Mouse (Mus musculus) ES-Bruce4 (cell line): ENCODE results near the gene Anks1. TPM values are rescaled to one million over a fixed set of nuclear protein-coding genes. Genes with fewer than 3 reads are reported as not detected.
A peak's percentile ranks its signal among the peaks of the same experiment; 100 is the strongest.

Source experiments
- H3K27ac ChIP-seq: 2 replicates; pipeline ENCODE4 v1.5.1; 2012; ENCODE audit warnings: low read length, inconsistent platforms; ENCODE audit not compliant: insufficient read depth
- H3K27me3 ChIP-seq: 2 replicates; pipeline ENCODE4 v1.6.1; 2012; ENCODE audit warnings: mild to moderate bottlenecking, low read length, inconsistent platforms; ENCODE audit not compliant: control insufficient read depth, poor library complexity, insufficient read depth, severe bottlenecking
- H3K36me3 ChIP-seq: 2 replicates; pipeline ENCODE4 v1.6.1; 2012; ENCODE audit warnings: inconsistent platforms, mild to moderate bottlenecking, low read length, moderate library complexity; ENCODE audit not compliant: control insufficient read depth, poor library complexity, insufficient read depth, severe bottlenecking
- H3K4me1 ChIP-seq: one replicate; pipeline ENCODE4 v1.8.1; 2011; ENCODE audit warnings: low read length; ENCODE audit not compliant: control insufficient read depth, insufficient read depth
- H3K4me3 ChIP-seq: 2 replicates; pipeline ENCODE4 v1.5.1; 2011; ENCODE audit warnings: low read depth, mild to moderate bottlenecking, low read length
- H3K9ac ChIP-seq: 2 replicates; pipeline ENCODE4 v1.6.1; 2012; ENCODE audit warnings: low read depth, mild to moderate bottlenecking, inconsistent platforms; ENCODE audit not compliant: poor library complexity, severe bottlenecking
- H3K9me3 ChIP-seq: replicated peaks from 2 replicates; pipeline ENCODE4 v1.6.1; 2012; ENCODE audit warnings: mild to moderate bottlenecking, low read length, inconsistent platforms; ENCODE audit not compliant: control insufficient read depth, poor library complexity, insufficient read depth, severe bottlenecking
- CTCF ChIP-seq: IDR thresholded peaks from one replicate; pipeline ENCODE4 v1.8.1; 2011; ENCODE audit warnings: low read depth, low read length
- EP300 ChIP-seq: IDR thresholded peaks from 2 replicates; pipeline ENCODE4 v1.6.1; 2011; ENCODE audit warnings: low read depth, low read length; ENCODE audit not compliant: insufficient read depth
- POLR2A ChIP-seq: IDR thresholded peaks from one replicate; pipeline ENCODE4 v1.8.1; 2011; ENCODE audit warnings: low read length; ENCODE audit not compliant: insufficient read depth
- polyA plus RNA-seq: library from polyadenylated mRNA; stranded (reverse); fragments of >200 nt; gene quantifications from 2 replicates; pipeline ENCODE4 v1.2.4, GENCODE M21; 2011; ENCODE audit warnings: low read depth; ENCODE audit not compliant: missing spikeins, insufficient read depth, insufficient read length

The Anks1 gene
- polyA plus RNA-seq, 1 experiment: 23.7 TPM

GRCm38 (mm10) chr17:28042299-28042771, 133.2 kb downstream of the Anks1 start:
- H3K9ac ChIP-seq: 0 out of 2 replicates have a peak overlapping the region, but pooled peaks have one; percentile 1
- H3K4me3 ChIP-seq: no peak overlapping the region
- H3K9me3 ChIP-seq: no peaks in the 10 kb centered on the region
- no peaks in the 10 kb centered on the region for H3K36me3 ChIP-seq
- H3K4me1 ChIP-seq: peaks cover 2% of the 10 kb centered on the region
- H3K27ac ChIP-seq: no peak overlapping the region
- no peaks in the 10 kb centered on the region for H3K27me3 ChIP-seq
- peak; percentile 23 for TF ChIP-seq CTCF
- no peak for TF ChIP-seq POLR2A
- TF ChIP-seq EP300: no peak

- Histone ChIP-seq H3K9me3 (no peaks in the 10 kb centered on the region), H3K4me1 (no peaks in the 10 kb centered on the region), H3K9ac (no peak overlapping the region), H3K36me3 (no peaks in the 10 kb centered on the region), H3K27ac (no peak overlapping the region), H3K27me3 (no peaks in the 10 kb centered on the region), H3K4me3 (no peak overlapping the region)
- TF ChIP-seq CTCF (no peak), EP300 (no peak), POLR2A (no peak)
Observed at GRCm38 (mm10) chr17:28047017-28047416, 137.9 kb downstream of the Anks1 start.

GRCm38 (mm10) chr17:28047520-28047919, 138.4 kb downstream of the Anks1 start:
- no peak overlapping the region for H3K27ac ChIP-seq
- no peaks in the 10 kb centered on the region for H3K4me1 ChIP-seq
- H3K27me3 ChIP-seq: no peaks in the 10 kb centered on the region
- H3K9ac ChIP-seq: no peak overlapping the region
- no peak for TF ChIP-seq POLR2A
- TF ChIP-seq CTCF: no peak
- TF ChIP-seq EP300: no peak
- no peak overlapping the region for H3K4me3 ChIP-seq
- H3K36me3 ChIP-seq: no peaks in the 10 kb centered on the region
- no peaks in the 10 kb centered on the region for H3K9me3 ChIP-seq

GRCm38 (mm10) chr17:28048425-28048824, 139.3 kb downstream of the Anks1 start:
- Histone ChIP-seq H3K27ac (peak overlapping the region; percentile 48; the same call in 1 of the 2 replicates), H3K36me3 (no peaks in the 10 kb centered on the region)

GRCm38 (mm10) chr17:28050210-28050609, 141.1 kb downstream of the Anks1 start:
- H3K4me3 ChIP-seq: no peak overlapping the region
- H3K36me3 ChIP-seq: no peaks in the 10 kb centered on the region
- no peaks in the 10 kb centered on the region for H3K27me3 ChIP-seq
- no peak overlapping the region for H3K27ac ChIP-seq
- H3K9me3 ChIP-seq: no peaks in the 10 kb centered on the region
- H3K9ac ChIP-seq: no peak overlapping the region
- no peaks in the 10 kb centered on the region for H3K4me1 ChIP-seq
- no peak for TF ChIP-seq CTCF
- no peak for TF ChIP-seq EP300
- TF ChIP-seq POLR2A: no peak

More at GRCm38 (mm10) chr17:28048425-28048824, 139.3 kb downstream of the Anks1 start:
- no peak overlapping the region for H3K9ac ChIP-seq
- no peak overlapping the region for H3K4me3 ChIP-seq
- H3K9me3 ChIP-seq: no peaks in the 10 kb centered on the region
- no peaks in the 10 kb centered on the region for H3K4me1 ChIP-seq
- TF ChIP-seq POLR2A (no peak), EP300 (0 out of 2 replicates have a peak, but pooled peaks have one; percentile 35), CTCF (peak; percentile 100)
- no peaks in the 10 kb centered on the region for H3K27me3 ChIP-seq

- TF ChIP-seq CTCF (no peak), POLR2A (no peak), EP300 (no peak)
- Histone ChIP-seq H3K36me3 (no peaks in the 10 kb centered on the region), H3K4me3 (no peak overlapping the region), H3K27ac (no peak overlapping the region), H3K27me3 (no peaks in the 10 kb centered on the region), H3K4me1 (no peaks in the 10 kb centered on the region), H3K9ac (no peak overlapping the region), H3K9me3 (no peaks in the 10 kb centered on the region)
Observed at GRCm38 (mm10) chr17:28052293-28052863, 143.3 kb downstream of the Anks1 start.
